Comparison of ENCODE assay signal across 10 mouse cellular contexts in the genomic region with DNA sequence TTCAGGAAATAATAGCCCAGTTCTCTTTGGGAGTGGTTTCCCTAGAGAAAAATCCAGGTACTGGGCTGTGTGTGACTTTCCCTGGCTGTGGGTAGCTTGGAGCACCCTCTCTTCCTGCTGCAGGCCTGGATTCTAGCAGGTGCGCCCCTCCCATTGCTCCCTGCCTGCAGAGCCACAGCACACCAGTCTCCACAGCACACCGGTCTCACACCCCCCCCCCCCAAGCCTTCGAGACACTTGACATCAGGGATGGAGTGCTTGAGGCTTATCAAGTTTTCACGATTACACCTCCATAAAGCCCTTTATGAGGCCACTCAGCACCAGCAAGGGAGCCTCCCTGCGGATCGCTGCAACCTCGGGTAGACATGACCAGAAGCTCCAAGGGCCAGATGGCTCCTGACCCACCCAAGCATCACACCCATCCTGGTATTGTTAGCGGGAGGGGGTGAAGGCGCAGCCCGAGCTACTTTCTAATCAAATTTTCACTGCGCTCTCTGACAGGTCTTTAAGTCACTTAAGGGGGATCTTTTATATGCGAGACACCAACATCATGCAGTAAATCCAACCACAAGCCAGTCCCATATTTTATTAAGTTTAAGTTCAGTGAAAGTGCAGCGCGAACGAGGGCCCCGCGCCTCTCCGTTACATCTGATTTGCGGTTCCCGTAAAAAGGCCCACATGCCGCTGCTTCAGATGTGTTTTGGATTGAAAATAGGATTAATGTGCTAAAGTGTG.
A peak's percentile ranks its signal among the peaks of the same experiment; 100 is the strongest.
DNase-seq lines count a peak whose midpoint lies in the region; ATAC-seq and TF ChIP-seq lines count a peak whose summit lies in the region.
"Had no signal": no experiment of that assay in that cellular context is flagged by ENCODE, and none has a peak within 500 bp of the region (broad histone marks: within the 10 kb centered on the region; RNA-seq: fewer than 3 reads in every experiment).

No protein-coding gene starts in this region.

- ATAC-seq in forebrain, embryonic 16.5 days = peak; percentile 23
- ATAC-seq in megakaryocyte, adult 5-6 weeks (ENCODE audit: poor library complexity, severe bottlenecking) = no peak
- no peak for ATAC-seq in lung, postnatal 0 days
- ATAC-seq: liver, postnatal 0 days had no signal

- no peak for TF ChIP-seq EP300 in lung, postnatal 0 days (IDR thresholded peaks at IDR 0.05)

- 25% methylated on average over 21 of the region's 21 CpGs for WGBS in forebrain, embryonic 16.5 days
- 80% methylated on average over 20 of the region's 21 CpGs for WGBS in midbrain, embryonic 10.5 days
- 58% methylated on average over 21 of the region's 21 CpGs for WGBS in lung, postnatal 0 days

- peak overlapping the region; percentile 49 for H3K4me3 ChIP-seq in gastrocnemius, adult 2 months
- H3K4me3 ChIP-seq in E14TG2a.4 (replicated peaks; ENCODE audit: low read length) = peak overlapping the region; percentile 32
- H3K4me3 ChIP-seq in forebrain, embryonic 16.5 days (replicated peaks; ENCODE audit: low read length) = no peak overlapping the region
- H3K4me3 ChIP-seq in midbrain, embryonic 10.5 days = no peak overlapping the region
- H3K4me3 ChIP-seq in lung, postnatal 0 days (ENCODE audit: low read depth, low read length) = no peak overlapping the region

- H3K4me2 ChIP-seq in forebrain, embryonic 16.5 days (ENCODE audit: low read length) = peak overlapping the region; percentile 18
- H3K4me2 ChIP-seq in lung, postnatal 0 days (replicated peaks; ENCODE audit: low read depth, low read length) = no peak overlapping the region

- TF ChIP-seq CTCF in gastrocnemius, adult 2 months (IDR thresholded peaks at IDR 0.05) = no peak
- TF ChIP-seq CTCF in E14TG2a.4 (conservative IDR thresholded peaks at IDR 0.05; ENCODE audit: low read length) = no peak
- no peak for TF ChIP-seq CTCF in lung, postnatal 0 days (IDR thresholded peaks at IDR 0.05)

- peaks cover 24% of the 10 kb centered on the region for H3K4me1 ChIP-seq in E14TG2a.4 (replicated peaks; ENCODE audit: low read depth, low read length)
- peaks cover 18% of the 10 kb centered on the region for H3K4me1 ChIP-seq in forebrain, embryonic 16.5 days (replicated peaks; ENCODE audit: control insufficient read depth, insufficient read depth, low read length)
- peaks cover 19% of the 10 kb centered on the region for H3K4me1 ChIP-seq in midbrain, embryonic 10.5 days
- no peaks in the 10 kb centered on the region for H3K4me1 ChIP-seq in lung, postnatal 0 days (ENCODE audit: insufficient read depth, low read depth, low read length)

- intact Hi-C loops in gastrocnemius, adult 2 months (cut with DNase I) = no loop called here

- peak overlapping the region; percentile 70 for H3K27ac ChIP-seq in gastrocnemius, adult 2 months
- H3K27ac ChIP-seq in forebrain, embryonic 16.5 days (ENCODE audit: low read length) = no peak overlapping the region
- peak overlapping the region; percentile 67 for H3K27ac ChIP-seq in midbrain, embryonic 10.5 days (replicated peaks)
- no peak overlapping the region for H3K27ac ChIP-seq in lung, postnatal 0 days (ENCODE audit: low read length)
- H3K27ac ChIP-seq: stomach, postnatal 0 days had no signal

- no peaks in the 10 kb centered on the region for H3K36me3 ChIP-seq in E14TG2a.4 (ENCODE audit: insufficient read depth, low read length)
- no peaks in the 10 kb centered on the region for H3K36me3 ChIP-seq in forebrain, embryonic 16.5 days (ENCODE audit: control insufficient read depth, insufficient read depth)
- no peaks in the 10 kb centered on the region for H3K36me3 ChIP-seq in midbrain, embryonic 10.5 days
- H3K36me3 ChIP-seq in lung, postnatal 0 days (ENCODE audit: insufficient read depth, low read length) = no peaks in the 10 kb centered on the region

- H3K9me3 ChIP-seq in E14TG2a.4 (ENCODE audit: low read length) = no peaks in the 10 kb centered on the region
- no peaks in the 10 kb centered on the region for H3K9me3 ChIP-seq in forebrain, embryonic 16.5 days (ENCODE audit: control insufficient read depth, low read length)
- H3K9me3 ChIP-seq in midbrain, embryonic 10.5 days (replicated peaks) = no peaks in the 10 kb centered on the region
- no peaks in the 10 kb centered on the region for H3K9me3 ChIP-seq in lung, postnatal 0 days (ENCODE audit: low read length)

- H3K9ac ChIP-seq in forebrain, embryonic 16.5 days (replicated peaks; ENCODE audit: low read depth, low read length) = peak overlapping the region; percentile 1; the same call in 1 of the 2 replicates
- no peak overlapping the region for H3K9ac ChIP-seq in lung, postnatal 0 days (replicated peaks; ENCODE audit: low read depth)
- H3K9ac ChIP-seq: liver, postnatal 0 days had no signal

- DNase-seq in gastrocnemius, adult 2 months = no peak
- no peak for DNase-seq in gastrocnemius, adult 8-10 months (ENCODE audit: low spot score in 2 of 2)
- DNase-seq in midbrain, embryonic 10.5 days (ENCODE audit: low spot score) = no peak
- no peak for DNase-seq in lung, postnatal 0 days (ENCODE audit: low spot score)
- DNase-seq in testis, postnatal 10 days (ENCODE audit: low spot score) = no peak
- DNase-seq: liver, postnatal 0 days had no signal

- H3K27me3 ChIP-seq in E14TG2a.4 (ENCODE audit: insufficient read depth, low read length) = peaks cover 30% of the 10 kb centered on the region
- H3K27me3 ChIP-seq in forebrain, embryonic 16.5 days (replicated peaks; ENCODE audit: control insufficient read depth, insufficient read depth, low read length) = peaks cover 5% of the 10 kb centered on the region
- no peaks in the 10 kb centered on the region for H3K27me3 ChIP-seq in midbrain, embryonic 10.5 days (ENCODE audit: low read depth, poor library complexity, severe bottlenecking)
- H3K27me3 ChIP-seq in lung, postnatal 0 days (replicated peaks; ENCODE audit: insufficient read depth, low read length) = no peaks in the 10 kb centered on the region

Comparison
In these comparisons a context has a peak if more than half of its experiments do, and no peak if none do; other contexts are left out.
1. H3K27ac ChIP-seq: peak in gastrocnemius, adult 2 months (single experiment) and midbrain, embryonic 10.5 days (single experiment); none in forebrain, embryonic 16.5 days (single experiment) and lung, postnatal 0 days (single experiment).
2. H3K4me3 ChIP-seq: peak in gastrocnemius, adult 2 months (single experiment) and E14TG2a.4 (single experiment); none in forebrain, embryonic 16.5 days (single experiment), midbrain, embryonic 10.5 days (single experiment) and lung, postnatal 0 days (single experiment).